Mouse (Mus musculus): ENCODE data around the gene Slc44a5.
A peak's percentile ranks its signal among the peaks of the same experiment; 100 is the strongest.
"Not testable (repeated sequence)": the region's sequence is repeated elsewhere in the genome, so short reads cannot be mapped to it uniquely, and the experiment has no call there.

Slc44a5 gene

DNA sequence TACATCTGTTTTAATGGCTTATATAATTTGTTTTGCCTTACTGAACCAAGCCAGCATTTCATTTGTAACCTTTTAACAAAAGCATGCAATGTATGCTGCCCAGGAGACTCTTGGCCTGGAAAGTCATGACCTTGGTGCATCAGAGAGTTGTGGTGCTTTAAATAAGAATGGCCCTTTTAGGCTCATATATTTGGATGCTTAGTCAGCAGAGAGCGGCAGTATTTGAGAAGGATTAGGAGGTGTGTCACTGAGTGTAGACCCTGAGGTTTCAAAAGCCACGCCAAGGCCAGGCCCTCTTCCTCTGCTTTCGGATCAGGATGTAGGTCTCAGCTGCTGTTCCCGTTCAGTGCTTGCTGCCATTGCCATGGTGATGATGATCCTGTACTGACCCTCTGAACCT is 3.8 kb upstream of the Slc44a5 start:
- DNase-seq (ENCODE audit: low read depth) = no peak

DNA sequence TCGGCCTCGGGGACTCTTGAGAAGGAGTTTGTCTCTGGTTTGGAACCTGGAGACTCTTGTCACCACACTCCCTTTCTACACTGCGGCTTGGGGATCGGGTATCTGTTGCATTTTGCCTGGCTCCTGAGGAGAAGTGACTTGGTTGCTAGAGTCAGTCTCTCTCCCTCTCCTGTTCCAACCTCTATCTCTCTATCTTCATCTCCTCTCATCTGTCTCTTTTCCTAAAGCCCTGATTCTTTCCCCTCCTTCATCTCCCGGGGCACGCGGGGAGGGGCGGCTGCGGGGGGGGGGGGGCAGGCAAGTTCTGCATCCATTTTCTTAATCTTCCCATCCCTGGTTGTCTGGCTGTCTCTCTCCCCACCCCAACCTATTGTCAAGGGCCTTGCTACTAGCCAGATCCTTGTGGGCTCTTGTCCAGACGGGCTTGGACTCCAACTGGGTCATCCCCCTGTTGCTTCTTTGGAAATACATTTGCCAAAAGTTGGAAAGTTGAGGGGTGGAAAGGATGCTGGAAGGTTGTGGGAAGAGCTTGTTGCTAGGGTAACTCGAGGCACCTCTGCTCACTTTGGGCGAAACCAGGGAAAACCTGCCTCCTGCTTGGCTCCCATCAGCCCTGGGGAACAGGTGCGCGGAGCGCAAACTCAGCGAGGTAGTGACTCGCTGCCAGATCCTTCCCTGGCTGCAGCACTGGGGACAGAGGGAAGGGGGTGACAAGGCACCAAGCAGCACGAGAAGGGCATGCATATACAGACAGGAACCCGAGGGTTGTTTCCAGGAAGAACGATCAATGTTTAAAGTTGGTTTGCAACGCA is 919 bp downstream of the Slc44a5 start:
- DNase-seq (ENCODE audit: low read depth) = no peak

DNA sequence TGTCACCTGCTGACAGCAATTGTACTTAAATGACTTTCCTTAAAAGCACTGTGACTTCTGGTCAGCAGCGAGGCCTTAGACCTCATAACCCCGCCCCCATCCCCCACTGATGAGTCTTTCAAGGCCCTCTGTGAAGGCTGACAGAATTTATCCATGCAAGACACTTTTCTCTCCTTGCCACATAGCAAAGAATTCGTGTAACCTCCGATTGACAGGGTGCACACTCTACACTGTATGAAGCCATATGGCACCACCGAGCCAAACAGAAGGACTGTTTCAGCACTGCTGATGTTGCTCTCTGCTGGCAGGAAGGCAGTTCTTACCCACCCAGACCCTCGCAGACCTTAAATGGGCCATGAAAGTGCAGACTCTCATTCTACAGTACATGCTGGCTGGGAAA is 1.8 kb downstream of the Slc44a5 start:
- no peak for DNase-seq (ENCODE audit: low read depth)

DNA sequence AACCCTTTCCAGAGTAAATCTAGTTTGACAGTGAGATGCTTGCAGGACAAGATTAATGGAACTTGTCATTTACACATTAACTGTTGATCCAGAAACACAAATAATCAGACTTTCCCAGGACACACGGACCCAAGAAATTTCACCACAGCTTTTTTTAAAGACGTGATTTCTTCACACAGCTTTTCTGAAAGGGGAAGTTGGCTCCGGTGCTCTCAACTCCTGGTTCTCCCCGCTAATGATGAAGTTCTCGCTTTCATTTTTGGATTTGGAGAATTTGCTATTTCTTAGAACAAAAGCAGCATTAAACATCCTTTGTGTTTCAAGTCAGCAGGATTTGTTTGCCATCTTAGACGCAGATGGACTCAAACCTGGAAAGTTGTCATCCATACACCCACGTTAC is 2.6 kb downstream of the Slc44a5 start:
- no peak for DNase-seq (ENCODE audit: low read depth)

DNA sequence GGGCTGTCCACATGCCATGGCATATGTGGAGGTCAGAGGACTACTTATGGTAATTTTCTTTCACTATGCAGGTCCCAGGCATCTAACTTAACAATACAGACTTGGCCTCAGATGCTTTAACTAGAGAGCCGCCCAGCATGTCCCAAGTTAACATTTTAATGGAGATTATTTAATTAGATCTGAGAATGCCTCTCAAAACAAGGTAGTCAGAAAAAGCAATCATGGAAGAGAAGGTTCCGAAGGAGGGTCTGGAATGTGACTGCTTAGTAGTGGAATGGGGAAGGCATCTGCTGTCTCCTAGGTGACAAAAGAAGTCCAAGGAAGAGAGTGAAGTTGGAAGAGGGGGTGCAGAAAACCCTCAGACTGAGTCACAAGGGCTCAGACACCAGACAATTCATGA is 7.4 kb downstream of the Slc44a5 start:
- DNase-seq (ENCODE audit: low read depth) = no peak

DNA sequence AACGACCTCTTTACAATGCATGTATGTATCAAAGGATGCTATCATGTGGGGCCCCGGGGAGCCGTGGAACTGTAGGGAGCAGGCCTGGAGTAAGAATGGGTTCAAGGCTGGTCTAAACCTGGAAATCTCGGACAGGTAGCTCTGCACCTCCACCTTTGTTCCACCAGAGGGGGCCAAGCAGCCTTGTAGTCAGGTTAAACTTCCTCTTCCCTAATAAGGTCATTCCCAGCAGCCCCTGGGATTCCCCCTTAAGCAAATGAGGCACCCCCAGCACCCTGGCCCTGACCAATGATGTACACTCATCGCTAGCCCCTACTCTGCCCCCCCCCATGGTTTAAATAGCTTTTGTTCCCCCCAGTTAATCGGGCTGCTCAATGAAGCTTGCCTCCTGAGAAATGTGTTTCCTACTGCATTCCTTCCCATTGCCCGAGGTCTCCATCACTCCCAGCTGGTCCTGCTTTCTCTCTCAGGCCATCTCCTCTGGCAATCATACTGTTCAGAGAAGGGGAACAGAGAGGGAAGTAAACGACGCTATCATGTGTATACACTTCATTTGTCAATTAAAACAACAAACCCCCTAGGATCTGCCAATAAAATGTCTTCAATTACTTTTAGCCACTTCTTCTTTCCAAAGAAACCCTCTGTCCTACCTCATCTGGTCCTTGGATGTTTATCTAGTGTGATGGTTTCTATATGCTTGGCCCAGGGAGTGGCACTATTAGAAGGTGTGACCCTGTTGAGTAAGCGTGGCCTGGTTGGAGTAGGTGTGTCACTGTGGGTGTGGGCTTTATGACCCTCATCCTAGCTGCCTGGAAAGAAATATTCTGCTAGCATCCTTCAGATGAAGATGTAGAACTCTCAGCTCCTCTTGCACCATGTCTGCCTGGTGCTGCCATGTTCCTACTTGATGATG is 11.4 kb downstream of the Slc44a5 start:
- peak; percentile 45 for DNase-seq (ENCODE audit: low read depth)

DNA sequence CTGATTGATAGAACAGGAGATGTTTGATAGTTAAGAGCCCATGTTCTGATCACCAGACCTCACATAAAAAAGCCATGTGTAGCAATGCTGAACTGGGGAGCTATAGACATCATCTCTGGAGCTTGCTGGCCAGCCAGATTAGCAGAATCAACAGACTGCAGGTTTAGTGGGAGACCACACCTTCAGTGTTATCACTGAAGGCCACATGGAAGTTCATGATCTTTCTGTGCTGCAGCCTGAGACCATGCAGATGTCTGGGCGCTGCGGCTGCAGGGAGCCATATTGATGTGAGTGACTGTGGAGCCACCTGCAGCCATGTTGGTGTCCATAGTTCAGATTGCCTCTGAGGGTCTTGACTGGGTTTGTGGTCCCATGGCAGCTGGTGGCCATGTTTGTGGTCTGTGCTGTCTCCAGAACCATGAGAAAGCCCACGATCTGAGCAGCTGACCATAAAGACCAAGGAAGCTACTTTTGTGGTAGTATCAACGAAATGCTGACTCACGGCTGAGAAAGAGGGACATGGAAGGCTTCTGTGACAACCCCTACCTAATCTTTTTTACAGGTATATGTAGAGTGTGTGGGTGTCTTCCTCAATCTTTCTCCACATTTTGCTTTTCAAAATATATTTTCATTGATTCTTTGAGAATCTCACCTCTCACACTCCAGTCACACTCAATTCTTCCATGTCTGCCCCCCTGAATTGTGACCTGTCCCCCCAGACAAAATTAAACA is 26.7 kb downstream of the Slc44a5 start:
- no peak for DNase-seq (ENCODE audit: low read depth)

DNA sequence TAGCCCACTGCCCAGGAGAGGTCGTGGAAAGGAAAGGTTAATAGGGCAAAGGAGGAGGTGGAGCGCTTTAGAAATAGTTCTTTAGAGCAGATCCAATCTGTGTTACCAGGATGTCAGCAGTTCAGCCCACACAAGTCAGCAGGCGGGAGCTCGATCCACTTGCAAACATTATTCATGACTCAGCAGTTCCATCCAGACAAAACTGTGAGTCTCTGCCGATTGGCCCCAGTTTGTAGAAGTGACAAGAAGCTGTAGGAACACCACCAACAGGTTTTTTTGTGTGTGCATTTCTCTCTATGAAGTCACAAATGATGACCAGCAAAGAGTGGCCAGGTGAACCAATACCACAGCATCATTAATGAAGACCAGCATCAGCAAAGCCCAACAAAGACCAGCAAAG is 28.1 kb downstream of the Slc44a5 start:
- DNase-seq (ENCODE audit: low read depth) = no peak

DNA sequence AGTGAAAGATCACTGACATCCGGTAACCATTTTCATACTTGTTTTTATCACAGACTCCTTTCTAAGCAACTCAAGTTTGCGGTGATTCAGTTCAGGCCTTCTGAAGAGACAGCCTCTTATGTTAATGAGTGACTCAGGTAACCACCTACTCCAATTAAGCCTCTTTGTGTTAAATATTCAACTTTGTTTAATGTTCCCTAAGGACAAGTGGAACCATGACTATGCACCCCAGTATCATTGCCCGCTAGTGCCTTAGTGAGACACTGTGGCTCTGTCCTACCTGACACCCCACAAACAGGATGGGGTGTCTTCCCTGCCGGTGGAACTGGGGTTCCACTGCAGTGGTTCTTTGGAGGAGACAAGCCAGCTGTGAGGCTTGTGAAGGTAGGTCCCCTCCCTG is 73.6 kb downstream of the Slc44a5 start:
- no peak for DNase-seq (ENCODE audit: low read depth)

DNA sequence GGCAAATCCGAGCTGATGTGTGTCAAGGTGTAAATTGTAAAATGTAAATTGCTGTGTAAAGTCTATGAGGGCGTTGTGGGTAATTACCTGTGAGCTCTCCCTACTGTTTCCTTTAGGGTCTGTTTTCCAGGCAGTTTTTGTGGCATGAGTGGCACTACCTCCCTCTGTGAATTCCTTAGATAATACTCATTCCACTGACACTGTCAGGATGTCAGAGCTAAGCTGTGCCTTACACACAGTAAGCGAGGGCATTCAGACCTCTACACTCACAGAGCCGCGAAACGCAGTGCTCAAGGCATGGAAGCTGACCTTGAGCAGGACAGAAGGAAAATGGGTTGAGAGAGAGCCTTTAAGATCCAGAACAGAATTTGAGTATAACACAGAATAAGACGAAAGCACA is 80.1 kb downstream of the Slc44a5 start:
- DNase-seq (ENCODE audit: low read depth) = no peak

DNA sequence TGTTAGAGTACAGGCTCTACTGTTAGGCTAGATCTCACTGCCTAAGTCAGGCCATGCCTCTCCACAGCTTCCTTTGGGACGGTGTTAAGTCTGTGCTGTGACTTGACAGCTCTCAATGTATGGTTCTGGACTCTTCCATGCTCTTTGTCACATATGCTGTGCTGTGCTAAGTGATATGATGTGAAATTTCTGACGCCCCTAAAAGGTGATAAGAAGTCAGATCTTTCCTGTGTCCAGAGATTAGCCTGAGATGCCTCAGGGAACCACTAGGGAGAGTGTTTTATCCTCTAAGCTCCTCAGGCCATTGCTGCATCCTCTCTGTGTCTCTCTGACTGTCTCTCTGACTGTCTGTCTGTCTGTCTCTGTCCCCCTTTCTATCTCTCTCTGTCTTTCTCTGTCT is 84.2 kb downstream of the Slc44a5 start:
- no peak for DNase-seq (ENCODE audit: low read depth)

DNA sequence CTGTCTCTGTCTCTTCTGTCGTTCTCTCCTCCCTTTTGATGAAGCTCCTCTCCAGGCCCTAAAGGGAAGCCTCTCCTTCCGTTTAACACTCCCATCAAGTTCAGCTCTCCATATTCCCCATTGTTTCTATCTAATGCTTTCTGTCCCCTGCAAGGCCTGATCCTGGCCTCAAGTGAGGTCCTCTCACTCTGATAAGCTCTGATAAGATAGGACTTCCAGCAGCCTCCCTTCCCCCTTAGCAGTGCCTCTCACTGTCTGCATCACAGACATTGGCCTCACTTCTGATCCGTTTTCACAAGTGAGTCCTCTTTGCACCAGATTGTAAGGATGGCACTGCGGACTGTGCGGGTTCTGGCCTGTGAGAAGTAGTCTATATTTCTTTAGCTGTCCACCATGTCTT is 85.0 kb downstream of the Slc44a5 start:
- no peak for DNase-seq (ENCODE audit: low read depth)

DNA sequence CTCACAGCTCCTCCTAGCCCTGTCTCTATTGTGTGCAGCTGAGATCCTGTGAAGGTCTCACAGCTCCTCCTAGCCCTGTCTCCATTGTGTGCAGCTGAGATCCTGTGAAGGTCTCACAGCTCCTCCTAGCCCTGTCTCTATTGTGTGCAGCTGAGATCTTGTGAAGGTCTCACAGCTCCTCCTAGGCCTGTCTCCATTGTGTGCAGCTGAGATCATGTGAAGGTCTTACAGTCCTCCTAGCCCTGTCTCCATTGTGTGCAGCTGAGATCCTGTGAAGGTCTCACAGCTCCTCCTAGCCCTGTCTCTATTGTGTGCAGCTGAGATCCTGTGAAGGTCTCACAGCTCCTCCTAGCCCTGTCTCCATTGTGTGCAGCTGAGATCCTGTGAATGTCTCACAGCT is 98.8 kb downstream of the Slc44a5 start:
- DNase-seq (ENCODE audit: low read depth) = not testable (repeated sequence)

DNA sequence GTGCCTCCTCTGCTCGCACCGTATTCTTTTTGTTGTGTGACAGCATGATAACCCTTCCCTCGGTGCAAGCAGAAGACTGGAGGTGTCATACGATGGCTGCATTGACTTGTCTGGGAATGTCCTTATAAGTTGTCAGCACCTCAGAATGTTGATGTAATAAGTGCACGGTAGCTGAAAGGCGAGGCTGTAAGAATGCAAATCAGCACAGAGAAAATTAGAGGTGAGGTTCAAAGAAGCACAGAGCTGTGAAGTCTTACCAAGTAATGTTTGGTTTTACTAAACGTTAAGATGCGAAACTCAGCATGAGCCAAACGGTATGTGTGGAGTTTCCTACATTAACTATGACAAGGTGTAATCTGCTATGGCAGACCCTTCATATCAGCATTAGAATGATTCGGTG is 102.5 kb downstream of the Slc44a5 start:
- DNase-seq (ENCODE audit: low read depth) = no peak

DNA sequence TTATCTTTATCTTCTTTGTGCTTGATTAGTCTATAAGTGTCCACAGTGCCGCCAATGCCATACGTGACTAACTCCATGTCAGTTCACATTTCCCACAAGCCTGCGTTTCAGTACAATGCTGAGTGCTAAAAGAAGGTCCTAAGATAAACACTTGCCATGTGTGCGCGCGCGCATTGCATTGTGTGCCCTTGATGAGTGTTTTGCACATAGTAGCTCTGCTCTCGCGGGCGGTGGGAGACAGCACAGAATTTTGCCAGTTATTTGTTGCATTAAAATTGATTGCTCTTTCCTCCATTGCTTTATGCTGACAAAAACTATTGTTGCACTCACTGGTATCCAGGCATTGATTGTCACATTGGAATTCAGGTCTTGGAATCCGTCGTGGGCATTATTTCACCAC is 108.5 kb downstream of the Slc44a5 start:
- no peak for DNase-seq (ENCODE audit: low read depth)

DNA sequence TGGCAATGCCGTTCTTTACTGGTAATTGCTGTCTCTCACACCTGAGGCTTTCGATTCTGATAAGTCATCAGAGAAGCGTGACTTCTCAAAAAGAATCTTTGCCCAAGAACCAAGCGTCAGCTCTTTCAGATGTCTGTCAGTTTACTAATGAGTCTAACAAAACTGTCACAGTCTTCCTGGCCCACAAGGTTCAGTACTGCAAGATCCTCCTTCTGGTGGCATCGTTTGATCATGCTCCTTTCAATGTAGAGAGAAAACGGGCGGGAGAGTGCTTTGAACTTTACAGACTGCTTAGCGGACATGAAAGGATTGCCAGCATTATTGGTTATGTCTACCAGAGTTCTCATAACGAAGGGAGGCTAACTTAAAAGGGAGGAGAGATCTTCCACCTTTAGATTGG is 109.0 kb downstream of the Slc44a5 start:
- no peak for DNase-seq (ENCODE audit: low read depth)

DNA sequence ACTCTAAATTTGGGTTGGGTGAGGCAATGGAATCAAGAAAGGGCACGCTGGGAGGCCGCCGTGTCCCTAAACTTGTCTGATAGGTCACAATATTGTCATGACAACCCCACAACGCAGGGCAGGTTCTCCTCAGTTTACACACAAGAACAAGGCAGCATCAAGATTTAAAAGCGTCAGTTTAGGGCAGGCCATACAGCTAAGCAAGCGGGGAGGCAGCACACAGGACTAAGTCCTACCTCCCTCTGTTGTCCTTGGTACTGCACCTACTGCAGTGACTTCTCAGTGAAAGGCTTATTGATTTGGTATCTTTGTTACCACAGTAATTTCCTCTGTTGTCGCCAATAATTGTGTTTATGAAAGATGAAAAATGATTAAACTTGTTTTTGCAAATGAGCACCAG is 109.7 kb downstream of the Slc44a5 start:
- DNase-seq (ENCODE audit: low read depth) = no peak

DNA sequence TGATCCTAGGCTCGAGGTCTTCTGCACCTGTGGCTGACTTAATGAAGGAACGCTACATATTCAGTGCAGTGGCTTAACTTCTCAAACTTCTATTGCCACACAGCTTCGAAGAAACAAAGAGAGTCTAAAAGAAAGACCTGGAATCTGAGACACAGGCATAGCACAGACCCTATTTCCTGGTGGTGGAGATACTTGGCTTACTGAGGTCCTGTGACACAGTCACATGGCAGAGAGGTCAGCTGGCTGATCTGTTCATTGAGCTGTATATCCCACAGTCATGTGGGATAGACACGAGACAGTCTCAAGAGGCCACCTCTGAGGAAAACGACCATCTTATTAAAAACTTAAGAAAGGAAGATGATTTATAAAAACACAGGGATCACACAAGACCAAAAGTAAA is 116.8 kb downstream of the Slc44a5 start:
- DNase-seq (ENCODE audit: low read depth) = no peak

DNA sequence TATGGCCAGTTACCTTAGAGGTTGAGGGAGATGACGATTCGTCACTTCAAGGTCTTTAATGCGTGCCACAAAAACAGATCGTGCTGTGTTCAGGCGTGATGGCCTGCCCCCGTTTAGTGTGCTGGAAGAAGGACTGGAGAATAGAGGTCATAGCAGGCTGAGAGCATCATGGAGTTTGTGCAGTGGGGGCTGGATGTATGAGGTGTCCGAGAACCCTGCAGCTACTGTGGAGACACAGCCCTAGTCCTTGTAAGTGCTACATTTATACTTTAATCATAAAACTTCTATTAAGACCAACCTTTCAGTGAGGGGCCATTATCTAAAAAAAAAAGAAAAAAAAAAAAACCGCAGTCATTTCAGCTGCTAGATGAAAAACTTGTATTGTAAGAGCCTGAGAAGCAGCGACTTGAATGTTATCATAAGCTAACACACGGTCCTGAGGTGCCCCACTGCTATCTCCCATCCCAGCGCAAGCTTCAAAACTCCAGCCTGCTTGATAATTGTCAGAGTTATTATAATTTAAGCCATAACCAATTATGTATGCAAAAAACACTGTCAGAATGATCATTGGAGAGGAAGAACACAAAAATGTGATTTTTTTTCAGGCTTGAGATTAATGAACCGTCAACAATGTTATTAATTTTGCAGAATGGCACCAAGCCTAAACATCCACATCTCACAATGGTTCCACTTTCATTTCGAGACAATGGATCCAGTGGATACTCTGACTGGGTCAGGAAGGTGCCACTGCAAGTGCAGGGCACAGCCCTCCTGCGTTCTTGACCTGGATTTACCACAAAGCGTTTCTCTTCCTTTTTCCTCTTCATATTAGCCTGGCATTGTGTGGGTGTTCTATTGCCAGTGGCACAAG is 118.5 kb downstream of the Slc44a5 start:
- no peak for DNase-seq (ENCODE audit: low read depth)

DNA sequence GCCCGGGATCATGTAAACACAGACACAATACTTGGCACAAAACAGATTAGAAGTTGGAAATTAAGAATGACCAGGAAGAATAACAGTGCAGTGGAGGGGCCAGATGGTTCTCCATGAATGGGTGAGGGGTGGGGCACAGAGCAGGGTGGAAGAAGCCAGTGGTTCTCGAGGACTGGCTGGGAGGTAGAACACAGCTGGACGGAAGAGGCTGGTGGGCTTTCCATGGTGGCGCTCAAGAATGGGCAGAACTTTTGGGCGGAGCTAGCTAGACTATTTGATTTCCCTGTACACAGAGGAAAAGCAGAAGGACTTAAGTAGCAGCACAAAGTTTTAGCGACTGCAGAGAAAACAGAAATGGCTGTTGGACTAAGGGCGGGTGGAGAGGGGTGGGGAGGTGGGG is 119.2 kb downstream of the Slc44a5 start:
- DNase-seq (ENCODE audit: low read depth) = no peak

DNA sequence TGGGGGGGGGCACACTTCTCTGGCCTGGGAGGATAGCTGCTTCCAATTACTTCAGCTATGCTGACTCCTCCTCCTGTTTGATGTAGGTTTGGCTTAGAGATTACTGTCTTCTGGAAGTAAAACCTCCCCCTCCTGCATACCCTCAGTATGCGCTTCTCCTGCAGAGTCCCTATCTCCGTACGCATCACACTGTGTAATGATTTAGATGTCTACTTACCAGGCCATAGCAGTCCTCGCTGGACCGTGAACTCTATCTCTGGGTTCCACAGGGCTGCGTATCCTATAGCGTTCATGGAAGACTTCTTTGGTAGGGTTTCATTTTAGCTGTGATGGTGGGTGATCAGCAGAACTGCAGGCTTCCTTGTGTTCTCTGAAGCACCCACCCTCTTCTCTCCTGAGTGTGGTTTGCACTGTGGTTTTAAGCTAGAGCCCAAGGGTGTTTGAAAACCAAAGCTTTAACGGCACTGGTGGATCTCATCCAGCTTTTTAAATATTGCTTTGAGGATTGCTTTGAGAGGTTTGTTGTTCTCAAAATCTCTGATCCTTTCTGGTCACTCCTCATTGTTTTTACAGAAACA is 120.6 kb downstream of the Slc44a5 start:
- DNase-seq (ENCODE audit: low read depth) = no peak
